Mouse (Mus musculus) heart, postnatal 10 days (tissue): ENCODE data around the gene Rtn2. TPM values are rescaled to one million over a fixed set of nuclear protein-coding genes. Genes with fewer than 3 reads are reported as not detected.
A peak's percentile ranks its signal among the peaks of the same experiment; 100 is the strongest.
"Not testable (repeated sequence)": the region's sequence is repeated elsewhere in the genome, so short reads cannot be mapped to it uniquely, and the experiment has no call there.

Source experiments
- DNase-seq, 2 experiments: peaks; one replicate each; pipeline ENCODE4 v3.0.0; 2021
- intact Hi-C: fragments of 180-260 bp; cut with DNase I; formaldehyde crosslinking; loops from one replicate; pipeline ENCODE4 v1.15.1; 2025
- total RNA-seq, 2 experiments: library from RNA; stranded (reverse); gene quantifications; 2 replicates each; pipeline ENCODE4 v1.2.3; 2021

Gene Rtn2
- total RNA-seq, 2 experiments from 2014 or later = 67.9 to 82.8 TPM

DNA sequence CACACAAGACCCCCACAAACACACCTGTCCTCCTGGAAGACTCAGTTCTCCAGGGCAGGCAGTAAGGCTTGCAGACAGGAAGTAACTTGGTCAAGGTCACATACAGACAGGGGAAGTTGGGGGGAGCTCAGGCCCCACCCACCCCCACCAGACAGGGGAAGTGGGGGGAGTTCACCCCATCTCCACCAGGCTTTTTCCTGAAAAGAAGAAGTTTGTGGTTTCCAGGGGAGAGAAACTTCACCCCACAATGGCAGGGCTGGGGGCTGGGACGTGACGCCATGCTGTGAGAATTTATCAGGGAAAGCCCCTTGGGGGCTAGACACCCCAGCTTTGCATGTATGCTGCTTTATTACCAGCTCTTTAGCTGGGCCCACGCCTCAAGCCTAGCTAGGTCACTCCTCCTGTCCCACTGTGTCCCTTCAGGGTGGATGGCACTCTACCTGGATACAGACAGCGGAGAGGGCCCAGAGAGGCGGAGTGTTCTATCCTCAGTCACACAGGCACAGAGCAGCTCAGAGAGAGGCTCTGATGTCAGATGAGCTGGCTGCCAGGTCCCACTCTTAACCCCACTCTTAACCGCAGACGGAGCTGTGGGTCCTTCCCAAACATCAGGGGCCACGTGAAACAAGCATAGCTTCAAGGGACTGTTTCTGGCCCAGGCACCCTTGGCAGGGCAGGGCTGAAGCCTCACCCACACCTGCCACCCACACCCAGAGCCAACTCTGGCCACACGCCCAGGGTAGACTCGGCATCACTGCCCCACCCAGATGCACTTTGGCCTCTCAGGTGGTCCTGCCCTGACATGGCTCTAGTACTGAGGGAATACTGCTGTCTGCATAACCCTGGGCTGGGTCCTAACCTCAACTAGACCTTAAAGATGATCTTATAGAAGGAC, 16.2 kb upstream of the Rtn2 start:
- intact Hi-C loops = no loop called here
- peak in 1 of 2 experiments; percentile 31 for DNase-seq

DNA sequence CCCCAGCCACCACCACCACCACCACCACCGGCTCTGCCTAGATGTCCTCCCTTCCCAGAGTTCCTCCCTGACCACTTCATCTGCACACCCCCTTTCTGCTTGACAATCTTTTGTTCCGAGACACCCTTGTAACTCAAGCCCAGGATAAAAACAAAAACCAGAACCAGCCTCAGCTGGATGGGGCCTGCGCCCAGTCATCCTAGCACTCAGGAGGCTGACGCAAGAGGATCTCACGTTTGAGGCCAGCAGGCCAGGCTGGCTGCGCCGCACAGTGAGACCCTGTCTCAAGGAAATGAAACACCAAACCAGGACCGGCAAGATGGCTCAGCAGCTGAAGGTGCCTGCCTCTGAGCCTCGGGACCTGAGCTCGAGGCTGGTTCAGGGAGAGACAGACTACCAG, 15.4 kb upstream of the Rtn2 start:
- intact Hi-C loops = no loop called here
- no peak for DNase-seq

DNA sequence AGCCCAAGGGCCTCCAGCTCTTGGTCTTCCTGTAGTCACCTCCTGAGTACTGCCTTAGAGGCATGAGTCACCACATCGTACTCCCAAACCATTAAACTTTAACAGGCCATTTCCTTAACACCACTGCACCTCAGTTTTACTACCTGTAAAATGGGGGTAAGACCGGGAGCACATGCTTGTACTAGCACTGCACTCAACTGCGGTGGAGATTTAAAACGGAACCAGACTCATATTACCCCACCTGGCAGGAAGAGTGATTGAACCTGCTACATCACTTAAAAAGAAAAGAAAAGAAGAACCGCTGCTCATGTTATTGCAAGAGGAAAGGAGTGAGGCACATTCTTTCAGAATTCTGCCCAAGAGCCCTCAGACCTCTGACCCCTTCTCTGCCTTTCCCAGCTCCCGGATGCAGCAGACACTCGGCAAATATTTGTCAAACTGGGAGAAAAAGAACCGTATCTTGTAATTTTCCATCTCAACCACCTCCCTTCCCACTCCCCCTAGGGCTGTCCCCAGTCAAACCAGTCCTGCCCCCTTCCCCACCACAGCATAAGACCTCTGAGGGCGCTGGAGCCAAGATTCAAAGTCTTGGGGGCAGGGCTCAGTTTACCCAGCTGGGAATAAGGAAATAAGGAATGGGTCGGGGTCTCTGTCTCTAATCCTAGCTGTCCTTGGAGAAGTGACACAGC, 13.3 kb upstream of the Rtn2 start:
- DNase-seq = peak in 1 of 2 experiments; percentile 26
- intact Hi-C loops = no loop called here

DNA sequence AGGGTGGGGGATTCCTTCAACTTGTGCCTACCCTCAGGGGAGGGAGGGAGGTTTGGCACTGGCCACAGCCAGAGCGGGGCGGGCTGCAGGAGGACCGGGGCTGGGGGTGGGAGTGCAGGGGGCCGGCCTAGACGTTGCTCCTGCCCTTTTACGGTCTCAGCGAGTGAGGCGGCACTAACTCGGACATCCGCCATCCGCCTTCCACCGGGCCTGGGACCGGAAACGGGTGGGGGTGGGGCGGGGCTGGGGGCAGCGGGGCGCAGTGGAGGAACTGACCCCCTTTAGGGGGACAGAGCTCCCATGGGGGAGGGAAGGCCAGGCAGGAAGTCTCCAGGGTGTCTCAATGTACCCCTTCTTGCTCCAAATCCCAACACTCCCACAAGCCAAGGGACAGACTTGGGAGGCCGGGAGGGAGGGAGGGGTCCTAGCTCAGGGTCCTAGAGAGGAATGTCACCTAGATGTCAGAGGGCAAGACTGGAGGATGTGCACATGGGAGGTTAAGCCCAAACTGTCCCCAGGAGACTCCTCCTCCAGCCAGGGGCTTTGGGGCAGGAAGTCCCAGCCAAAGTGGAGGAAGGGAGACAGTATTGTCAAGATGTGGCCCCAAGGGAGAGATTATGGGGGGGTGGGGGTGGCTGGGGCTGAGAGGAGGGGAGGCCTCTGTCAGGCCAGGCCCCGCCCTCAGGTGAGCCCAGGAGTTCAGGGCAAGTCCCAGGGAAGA, 12.5 kb upstream of the Rtn2 start:
- DNase-seq = peak; percentile 82 to 87
- intact Hi-C loops = no loop called here

DNA sequence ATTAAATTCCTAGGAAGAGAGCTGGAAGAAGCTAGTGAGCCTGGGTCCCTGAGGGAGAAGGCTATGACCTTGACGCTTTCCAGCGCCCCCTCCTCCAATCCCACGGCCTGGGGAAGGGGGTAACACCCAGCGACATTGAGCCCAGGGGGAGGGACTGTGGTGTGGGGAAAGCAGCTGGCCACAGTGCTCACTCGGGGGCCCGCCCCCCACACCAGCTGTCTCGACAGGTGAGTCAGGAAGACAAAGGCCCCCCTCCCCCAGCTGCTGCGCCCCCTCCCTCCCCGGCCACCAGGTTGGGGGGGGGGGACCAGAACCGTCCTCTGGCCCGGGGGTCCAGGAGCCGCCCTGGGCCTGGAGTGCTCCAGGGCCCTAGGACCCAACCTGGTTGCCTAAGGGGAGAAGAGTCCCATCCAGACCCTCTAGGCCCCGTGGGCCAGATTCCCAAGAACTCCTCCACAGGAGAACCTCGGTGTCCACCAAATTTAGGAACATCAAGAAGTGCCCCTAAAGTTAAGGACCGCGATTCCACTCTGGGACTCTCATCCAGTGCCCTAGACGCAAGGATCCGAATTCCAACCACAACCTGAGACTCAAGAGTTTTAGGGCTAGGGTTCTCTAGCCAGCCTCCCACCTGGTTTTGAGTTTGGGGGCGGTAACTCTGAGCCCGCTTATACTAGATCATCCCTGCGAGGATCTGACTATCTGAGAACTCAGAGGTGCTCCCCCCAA, 11.8 kb upstream of the Rtn2 start:
- intact Hi-C loops = no loop called here
- DNase-seq = peak; percentile 50

DNA sequence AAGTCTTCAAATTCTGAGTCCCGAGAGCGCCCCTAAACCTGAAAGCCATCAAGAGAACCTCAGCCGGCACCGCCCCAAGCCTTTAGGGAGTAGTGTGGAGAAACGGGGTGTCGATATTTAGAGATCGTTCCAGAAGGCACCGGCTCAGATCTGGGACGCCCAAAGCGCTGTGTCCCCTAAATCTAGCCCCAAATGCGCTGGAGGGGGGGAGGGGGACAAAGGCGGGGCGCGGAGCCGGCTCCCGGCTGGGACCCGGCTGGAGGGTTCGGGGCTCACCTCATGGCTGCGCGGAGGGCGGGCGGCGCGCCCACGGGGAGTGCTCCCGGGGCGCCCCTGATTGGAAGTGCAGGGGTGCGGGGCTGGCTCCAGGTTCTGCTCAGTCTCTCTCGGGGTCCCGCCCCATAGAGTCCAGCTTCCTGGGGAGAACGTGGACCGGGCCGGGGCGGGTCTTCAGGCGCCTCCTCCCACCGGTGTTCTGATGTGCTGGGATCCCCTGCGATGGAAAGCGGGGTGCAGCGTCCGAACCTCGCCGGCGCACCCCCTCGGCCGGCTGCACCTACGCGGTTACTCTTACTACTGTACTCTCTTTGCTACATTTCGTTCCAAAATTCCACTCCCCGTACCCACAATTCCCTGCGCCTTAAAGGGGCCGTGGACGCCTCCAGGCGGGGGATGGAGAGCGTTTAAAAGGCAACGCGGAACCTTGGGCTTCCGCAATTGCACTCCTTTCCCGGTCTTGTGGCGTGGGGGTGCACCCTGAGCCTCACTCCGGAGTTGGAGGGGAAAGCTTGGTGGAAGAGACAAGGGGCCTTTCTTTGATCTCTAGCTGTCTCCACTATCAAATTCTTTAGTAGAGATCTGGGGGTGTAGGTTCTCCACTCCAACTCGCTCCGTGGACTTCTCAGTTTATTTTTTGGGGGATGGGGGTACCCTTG, 10.9 kb upstream of the Rtn2 start, which contains the start of gene Vasp:
Gene Vasp (minus strand): TSS at position 580 of the 935 bp plus-strand sequence.
- DNase-seq = peak; percentile 92
- intact Hi-C loops = no loop called here

DNA sequence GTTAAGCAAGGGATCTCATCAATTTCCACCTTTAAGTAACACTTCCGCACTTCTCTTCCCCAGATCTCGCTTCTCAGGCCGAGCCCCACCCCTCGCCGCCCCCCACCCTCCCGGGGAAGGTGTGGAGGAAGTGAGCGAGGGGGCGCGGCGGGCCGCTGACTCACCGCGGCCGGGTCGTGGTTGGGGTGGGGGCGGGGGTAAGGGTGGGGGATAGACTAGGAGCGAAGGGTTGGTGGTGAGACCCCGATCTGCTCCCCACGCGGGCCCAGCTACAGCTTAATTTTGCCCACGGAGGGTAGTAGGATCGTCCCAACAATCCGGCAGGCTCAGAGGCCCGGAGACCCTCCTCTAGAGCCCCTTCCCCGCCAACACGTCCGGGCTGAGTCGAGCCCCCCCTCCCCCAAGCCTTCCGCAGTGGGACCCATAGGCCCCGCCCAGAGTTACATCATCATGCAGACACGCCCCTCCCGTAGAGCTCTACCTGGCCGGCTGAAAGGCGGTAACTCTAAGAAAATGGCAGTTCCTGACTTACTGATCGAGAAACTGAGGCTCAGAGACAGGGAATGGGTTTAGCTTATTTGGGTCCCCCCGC, 10.2 kb upstream of the Rtn2 start:
- DNase-seq = peak; percentile 68 to 73
- intact Hi-C loops = no loop called here

DNA sequence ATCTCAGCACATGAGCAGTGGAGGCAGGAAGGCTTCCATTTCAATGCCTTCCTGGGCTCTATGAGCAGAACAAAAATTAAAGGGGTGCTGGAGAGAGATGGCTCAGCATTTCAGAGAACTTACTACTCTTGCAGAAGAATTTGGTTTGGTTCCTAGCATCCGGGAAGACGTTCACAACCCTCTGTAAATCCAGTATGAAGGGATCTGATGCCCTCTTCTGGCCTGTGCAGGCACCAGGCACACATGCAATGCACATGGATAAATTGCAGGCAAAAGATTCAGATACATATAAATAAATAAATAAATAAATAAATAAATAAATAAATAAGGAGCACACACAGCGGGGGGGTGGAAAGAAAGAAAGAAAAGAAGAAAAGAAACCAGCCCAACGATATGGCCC, 6.2 kb upstream of the Rtn2 start:
- no peak for DNase-seq
- intact Hi-C loops = loop anchor here (1.0 kb wide), 1 partner anchor 37 kb away; no protein-coding TSS in a partner anchor

DNA sequence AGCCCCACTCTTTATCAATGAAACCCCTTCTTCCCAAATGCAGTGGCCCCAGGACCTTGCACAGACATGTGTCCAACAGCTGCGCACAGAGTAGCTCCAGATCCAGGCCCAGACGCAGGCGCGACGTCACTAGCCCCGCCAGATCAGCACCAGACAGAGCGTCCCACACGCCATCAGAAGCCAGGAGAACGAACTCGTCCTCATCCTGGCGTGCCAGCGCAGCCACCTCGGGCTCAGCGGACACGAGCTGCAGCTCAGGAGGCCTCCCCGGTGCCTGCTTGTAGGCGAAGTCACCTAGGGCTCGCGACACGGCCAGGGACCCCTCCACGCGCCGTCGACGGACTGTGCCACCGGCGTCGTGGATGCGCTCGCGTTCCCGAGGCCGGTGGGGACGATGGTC, 3.4 kb upstream of the Rtn2 start:
- DNase-seq = no peak
- intact Hi-C loops = no loop called here

DNA sequence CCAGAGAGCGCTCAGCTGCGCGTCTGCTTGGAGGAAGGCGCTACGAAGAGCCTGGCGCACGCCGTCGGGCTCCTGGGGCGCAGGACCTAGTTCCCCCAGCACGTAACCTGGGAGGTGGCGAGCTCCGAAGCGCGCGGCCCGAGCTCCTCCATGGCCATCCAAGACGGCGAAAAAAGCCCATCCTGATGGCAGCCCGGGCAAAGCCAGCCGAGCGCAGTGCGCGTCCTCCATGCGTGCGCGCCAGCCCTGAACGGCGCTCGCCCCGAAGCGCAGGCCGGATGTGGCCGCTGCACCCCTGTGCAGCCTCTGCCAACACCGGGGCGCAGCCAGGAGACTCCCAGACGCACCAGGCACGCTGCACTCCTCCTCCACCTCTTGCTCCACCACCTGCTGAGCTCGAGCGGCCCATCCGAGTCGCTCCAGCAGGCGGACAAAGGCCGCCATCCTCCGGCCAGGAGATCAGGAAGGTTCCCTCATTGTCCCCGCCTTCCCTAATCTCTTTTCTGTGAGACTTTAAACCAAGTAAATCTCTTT, 2.8 kb upstream of the Rtn2 start, which contains the start of gene Ppm1n:
Gene Ppm1n (minus strand): TSS at position 484 of the 534 bp plus-strand sequence.
- intact Hi-C loops = loop anchor here (2.0 to 5.0 kb wide), 2 partner anchors 41 to 102 kb away; partner anchors contain the start of gene Eml2
- DNase-seq = no peak

DNA sequence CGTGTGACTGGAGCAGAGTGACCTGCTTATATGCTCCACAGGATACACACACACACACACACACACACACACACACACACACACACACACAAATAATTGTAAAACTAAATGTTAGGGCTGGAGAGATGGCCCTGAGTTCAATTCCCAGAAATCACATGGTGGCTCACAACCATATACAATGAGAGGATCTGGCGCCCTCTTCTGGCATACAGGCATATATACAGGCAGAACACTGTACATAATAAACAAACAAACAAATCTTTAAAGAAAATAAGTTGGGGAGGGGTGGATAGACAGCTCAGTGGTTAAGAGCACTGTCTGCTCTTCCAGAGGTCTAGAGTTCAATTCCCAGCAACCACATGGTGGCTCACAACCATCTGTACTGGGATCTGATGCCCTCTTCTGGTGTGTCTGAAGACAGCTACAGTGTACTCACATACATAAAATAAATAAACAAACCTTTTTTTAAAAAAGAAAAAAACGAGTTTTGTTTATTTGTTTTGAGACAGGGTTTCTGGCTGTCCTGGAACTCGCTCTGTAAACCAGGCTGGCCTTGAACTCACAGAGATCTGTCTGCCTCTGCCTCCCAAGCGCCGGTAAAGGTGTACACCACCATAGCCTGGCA, 632 bp upstream of the Rtn2 start:
- not testable (repeated sequence) for DNase-seq
- intact Hi-C loops = loop anchor here (2.0 to 5.0 kb wide), 2 partner anchors 43 to 104 kb away; partner anchors contain the start of gene Eml2

DNA sequence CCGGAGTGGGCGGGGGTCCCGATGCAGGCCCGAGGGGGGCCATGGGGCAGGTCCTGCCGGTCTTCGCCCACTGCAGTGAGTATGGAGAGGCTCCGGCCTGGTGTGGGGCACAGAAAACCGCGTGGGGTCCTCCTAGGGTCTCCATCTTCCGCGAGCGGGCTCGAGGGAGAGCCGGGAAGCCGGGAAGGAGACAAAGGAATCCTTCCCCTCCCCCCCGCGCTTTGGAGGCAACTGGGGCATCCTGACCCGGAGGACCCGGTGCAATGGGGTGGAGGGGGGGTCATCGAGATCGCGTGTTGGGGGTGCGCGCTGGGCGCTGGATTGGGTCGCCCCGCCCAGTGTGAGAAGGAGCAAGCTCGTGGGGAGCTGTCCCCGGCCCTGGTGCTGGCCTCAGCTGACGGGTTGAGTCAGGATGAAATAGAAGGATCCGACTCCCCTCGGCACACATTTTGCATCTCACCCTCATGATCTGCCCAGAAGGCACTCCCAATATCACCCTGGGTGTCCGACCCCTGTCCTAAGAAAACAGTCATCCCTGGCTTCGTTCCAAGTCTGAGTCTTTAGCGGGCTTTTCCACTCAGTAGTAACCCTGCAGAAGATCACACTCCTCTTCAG, 474 bp downstream of the Rtn2 start:
- peak; percentile 73 to 82 for DNase-seq
- intact Hi-C loops = loop anchor here (5.0 kb wide), 1 partner anchor 106 kb away; the partner anchor contains the start of gene Eml2

DNA sequence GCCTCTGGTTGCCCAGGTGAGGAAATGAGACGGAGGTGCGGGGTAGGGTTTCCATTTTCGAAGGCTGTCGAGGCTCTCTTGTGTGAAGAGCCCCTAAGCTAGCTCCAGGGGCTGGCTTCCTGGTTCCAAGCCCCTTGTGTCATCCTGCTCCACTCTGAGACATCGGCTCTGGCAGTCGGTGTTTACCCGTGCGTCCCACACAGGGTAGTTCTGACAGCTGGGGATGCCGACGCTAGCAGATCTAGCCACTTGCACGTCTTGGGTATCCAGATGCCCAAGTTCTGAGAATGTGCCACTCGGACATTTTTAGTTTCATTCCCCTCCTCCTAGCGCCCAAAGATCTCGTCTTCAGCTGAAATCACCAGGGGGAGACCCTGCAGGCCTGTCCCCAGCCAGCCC, 981 bp downstream of the Rtn2 start:
- intact Hi-C loops = loop anchor here (5.0 kb wide), 1 partner anchor 106 kb away; the partner anchor contains the start of gene Eml2
- no peak for DNase-seq

DNA sequence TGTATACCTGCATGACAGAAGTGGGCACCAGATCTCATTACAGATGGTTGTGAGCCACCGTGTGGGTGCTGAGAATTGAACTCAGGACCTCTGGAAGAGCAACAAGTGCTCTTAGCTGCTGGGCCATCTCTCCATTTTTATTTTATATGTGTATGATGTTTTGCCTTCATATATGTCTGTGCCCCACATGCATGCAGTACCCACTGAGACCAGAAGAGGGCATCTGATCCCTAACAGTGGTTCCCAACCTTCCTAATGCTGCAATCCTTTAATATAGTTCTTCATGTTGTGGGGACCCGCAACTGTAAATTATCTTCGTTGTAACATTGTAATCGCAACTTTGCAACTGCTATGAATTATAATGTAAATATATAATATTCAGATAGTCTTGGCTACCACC, 2.3 kb downstream of the Rtn2 start:
- intact Hi-C loops = loop anchor here (1.0 to 5.0 kb wide), 2 partner anchors 16 to 107 kb away; partner anchors contain the start of gene Eml2
- peak; percentile 54 to 76 for DNase-seq

DNA sequence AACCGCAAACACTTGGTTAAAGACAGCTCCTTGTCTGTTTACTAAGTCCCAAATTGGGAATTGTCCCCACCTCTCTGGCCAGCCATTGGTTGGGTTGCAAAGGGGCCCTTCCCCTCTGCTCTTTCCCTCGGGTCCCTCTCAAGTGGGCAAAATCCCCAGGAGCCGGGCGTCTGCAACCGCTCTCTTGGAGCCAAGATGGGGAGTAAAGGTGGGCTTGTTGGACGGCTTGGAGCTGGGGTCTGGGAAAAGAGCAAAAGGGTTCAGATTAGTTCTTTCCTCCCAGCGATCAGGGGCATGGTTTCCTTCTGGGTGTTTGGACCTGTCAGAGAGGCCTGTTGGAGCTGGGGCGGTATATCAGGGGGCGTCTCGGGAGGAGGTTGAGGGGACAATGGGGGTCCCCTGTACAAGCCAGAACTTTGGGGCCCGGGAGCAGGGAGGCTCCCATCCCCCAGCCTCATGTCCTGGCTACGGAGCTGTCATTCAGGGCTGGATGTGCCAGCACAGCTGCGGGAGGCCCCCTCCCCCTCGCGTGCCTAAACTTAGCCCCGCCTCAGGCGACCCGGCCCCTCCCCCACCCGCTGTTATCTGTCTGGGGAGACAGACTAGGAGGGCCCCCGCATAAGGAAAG, 8.7 kb downstream of the Rtn2 start:
- DNase-seq = peak; percentile 73 to 79

DNA sequence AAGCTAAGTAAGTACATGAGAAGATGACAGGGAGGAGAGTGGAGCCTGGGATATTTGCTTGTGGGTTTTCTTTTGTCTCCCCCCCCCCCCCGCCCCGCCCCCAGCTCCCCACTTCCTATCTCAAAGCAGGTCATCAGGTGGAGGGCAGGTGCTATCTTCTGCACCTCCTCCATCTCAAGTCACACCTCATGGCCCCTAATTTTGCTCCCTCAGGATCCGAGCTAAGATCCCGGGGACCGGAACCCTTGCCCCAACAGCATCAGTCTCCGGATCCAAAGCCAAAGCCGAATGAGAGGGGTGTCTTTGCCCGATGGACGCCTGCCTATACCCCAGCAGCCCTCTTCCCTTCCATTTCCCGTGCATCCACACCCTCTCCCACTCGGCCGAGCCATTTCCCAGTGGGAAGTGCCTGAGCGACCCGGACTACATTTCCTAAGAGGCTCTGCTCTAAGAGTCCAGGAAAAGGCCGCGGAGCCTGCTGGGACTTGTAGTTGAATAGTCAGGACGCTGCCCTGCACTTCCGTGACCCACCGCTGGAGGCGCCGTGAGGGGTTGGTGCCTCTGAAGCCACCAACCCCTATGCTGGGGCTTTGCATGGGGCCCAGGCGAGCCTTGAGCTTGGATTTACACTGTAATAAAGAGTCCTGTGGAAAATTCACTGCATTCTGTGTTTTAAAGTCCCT, 13.2 kb downstream of the Rtn2 start:
- DNase-seq = peak; percentile 97 to 100
- intact Hi-C loops = loop anchor here (5.0 kb wide), 1 partner anchor 118 kb away; the partner anchor contains the start of gene Eml2

More for the DNA sequence above, 8.7 kb downstream of the Rtn2 start:
- intact Hi-C loops = no loop called here
